In genomic region chr10:8826303-8826702, GRCm38 (mm10) we compare ENCODE assay signal across 18 mouse cellular contexts. TPM values are rescaled to one million over a fixed set of nuclear protein-coding genes. Genes with fewer than 3 reads are reported as not detected.
DNase-seq lines count a peak whose midpoint lies in the region; ATAC-seq and TF ChIP-seq lines count a peak whose summit lies in the region.
"Had no signal": no experiment of that assay in that cellular context is flagged by ENCODE, and none has a peak within 500 bp of the region (broad histone marks: within the 10 kb centered on the region; RNA-seq: fewer than 3 reads in every experiment).

No protein-coding gene starts in this region.

- H3K27me3 ChIP-seq in kidney, postnatal 0 days (ENCODE audit: insufficient read depth, low read length), result no peaks in the 10 kb centered on the region
- no peaks in the 10 kb centered on the region for H3K27me3 ChIP-seq in embryonic facial prominence, embryonic 14.5 days (replicated peaks; ENCODE audit: control insufficient read depth, insufficient read depth, low read length)
- H3K27me3 ChIP-seq in forebrain, embryonic 15.5 days, result no peaks in the 10 kb centered on the region
- H3K27me3 ChIP-seq: heart, embryonic 12.5 days; liver, embryonic 12.5 days; lung, embryonic 15.5 days; neural tube, embryonic 15.5 days; Patski had no signal

- no peaks in the 10 kb centered on the region for H3K9me3 ChIP-seq in kidney, postnatal 0 days (replicated peaks; ENCODE audit: low read length)
- no peaks in the 10 kb centered on the region for H3K9me3 ChIP-seq in embryonic facial prominence, embryonic 14.5 days (ENCODE audit: control insufficient read depth, low read length)
- H3K9me3 ChIP-seq in forebrain, embryonic 15.5 days, result no peaks in the 10 kb centered on the region
- H3K9me3 ChIP-seq: heart, embryonic 12.5 days; liver, embryonic 12.5 days; lung, embryonic 15.5 days; neural tube, embryonic 15.5 days had no signal

- TF ChIP-seq CTCF in kidney, postnatal 0 days (IDR thresholded peaks at IDR 0.05; ENCODE audit: low read depth), result no peak

- no peak overlapping the region for H3K27ac ChIP-seq in kidney, postnatal 0 days
- no peak overlapping the region for H3K27ac ChIP-seq in embryonic facial prominence, embryonic 14.5 days (replicated peaks; ENCODE audit: low read depth, low read length)
- H3K27ac ChIP-seq in forebrain, embryonic 15.5 days (replicated peaks), result no peak overlapping the region
- H3K27ac ChIP-seq: liver, embryonic 12.5 days; lung, embryonic 15.5 days; neural tube, embryonic 15.5 days had no signal

- 0 out of 2 replicates have a peak, but pooled peaks cover 4% of the 10 kb centered on the region for H3K4me1 ChIP-seq in kidney, postnatal 0 days (replicated peaks; ENCODE audit: insufficient read depth, low read length)
- peaks cover 10% of the 10 kb centered on the region; the same call in 1 of the 2 replicates for H3K4me1 ChIP-seq in embryonic facial prominence, embryonic 14.5 days (ENCODE audit: control insufficient read depth, insufficient read depth, low read length)
- H3K4me1 ChIP-seq in forebrain, embryonic 15.5 days, result peaks cover 8% of the 10 kb centered on the region
- H3K4me1 ChIP-seq: liver, embryonic 12.5 days had no signal

- no peaks in the 10 kb centered on the region for H3K36me3 ChIP-seq in kidney, postnatal 0 days (ENCODE audit: insufficient read depth, low read length)
- H3K36me3 ChIP-seq in embryonic facial prominence, embryonic 14.5 days (ENCODE audit: control insufficient read depth, insufficient read depth, low read length), result no peaks in the 10 kb centered on the region
- H3K36me3 ChIP-seq in forebrain, embryonic 15.5 days, result no peaks in the 10 kb centered on the region
- H3K36me3 ChIP-seq: liver, embryonic 12.5 days; lung, embryonic 15.5 days; neural tube, embryonic 15.5 days had no signal

- H3K4me2 ChIP-seq in kidney, postnatal 0 days (ENCODE audit: low read length), result 0 out of 2 replicates have a peak overlapping the region, but pooled peaks have one; percentile 2
- H3K4me2 ChIP-seq in embryonic facial prominence, embryonic 14.5 days (ENCODE audit: low read depth, low read length), result no peak overlapping the region
- H3K4me2 ChIP-seq in forebrain, embryonic 15.5 days (replicated peaks), result no peak overlapping the region
- H3K4me2 ChIP-seq: heart, embryonic 12.5 days; liver, embryonic 12.5 days; lung, embryonic 15.5 days; neural tube, embryonic 15.5 days had no signal

- no peak for ATAC-seq in kidney, postnatal 0 days (replicated peaks; ENCODE audit: low FRiP score, low read depth)
- peak; percentile 68 for ATAC-seq in embryonic facial prominence, embryonic 14.5 days (ENCODE audit: low read depth)
- ATAC-seq in forebrain, embryonic 15.5 days (replicated peaks), result 0 out of 2 replicates have a peak, but pooled peaks have one; percentile 43
- ATAC-seq: activated CD4-positive, CD25-positive, alpha-beta regulatory T cell, adult 4 months; inflammation-experienced regulatory T-cells, adult 6 months; liver, embryonic 12.5 days; Patski had no signal

- H3K9ac ChIP-seq in kidney, postnatal 0 days (ENCODE audit: low read depth, low read length), result no peak overlapping the region
- 0 out of 2 replicates have a peak overlapping the region, but pooled peaks have one; percentile 19 for H3K9ac ChIP-seq in embryonic facial prominence, embryonic 14.5 days (ENCODE audit: low read depth, low read length)
- H3K9ac ChIP-seq in forebrain, embryonic 15.5 days (replicated peaks), result no peak overlapping the region
- H3K9ac ChIP-seq: heart, embryonic 12.5 days; liver, embryonic 12.5 days; lung, embryonic 15.5 days; neural tube, embryonic 15.5 days had no signal

- no peak overlapping the region for H3K4me3 ChIP-seq in kidney, postnatal 0 days (replicated peaks; ENCODE audit: low read depth, low read length)
- H3K4me3 ChIP-seq in embryonic facial prominence, embryonic 14.5 days (ENCODE audit: low read depth, low read length), result no peak overlapping the region
- no peak overlapping the region for H3K4me3 ChIP-seq in forebrain, embryonic 15.5 days
- H3K4me3 ChIP-seq: heart, embryonic 12.5 days; liver, embryonic 12.5 days; lung, embryonic 15.5 days; neural tube, embryonic 15.5 days had no signal

- WGBS in kidney, postnatal 0 days, result 44% methylated on average over 10 of the region's 10 CpGs
- 51% methylated on average over 10 of the region's 10 CpGs for WGBS in embryonic facial prominence, embryonic 14.5 days
- WGBS in forebrain, embryonic 15.5 days, result 9% methylated on average over 10 of the region's 10 CpGs

- no peak for DNase-seq in kidney, postnatal 0 days (ENCODE audit: low spot score)
- no peak for DNase-seq in kidney, postnatal 4 days
- DNase-seq in embryonic facial prominence, embryonic 14.5 days (ENCODE audit: low spot score), result no peak
- peak; percentile 41 for DNase-seq in retina, embryonic 14.5 days (ENCODE audit: low spot score)
- DNase-seq in ovary, postnatal 14 days (ENCODE audit: low spot score), result no peak
- DNase-seq in thymus, postnatal 0 days (ENCODE audit: low spot score), result no peak
- DNase-seq: adrenal gland, postnatal 25 days; cerebellum, adult 8-10 months; kidney, adult 9 months; thymus, adult 18-20 months had no signal

RNA-seq across cellular contexts. Expression of gene Sash1, which starts 59.6 kb away (rescaled TPM):
- polyA plus RNA-seq in kidney, postnatal 0 days (2015; fragmentation: Nextera tagmentation; extraction: Ambion mirVana), result 5.5 and 5.9 TPM in 2 replicates
- 6.2 and 7.0 TPM in 2 replicates for polyA plus RNA-seq in embryonic facial prominence, embryonic 14.5 days (2014; fragmentation: Nextera tagmentation; extraction: Ambion mirVana)
- polyA plus RNA-seq in forebrain, embryonic 15.5 days (2015; fragmentation: Nextera tagmentation; extraction: Ambion mirVana), result 1.7 TPM in 2 replicates
- polyA plus RNA-seq in thymus, postnatal 0 days (2015; fragmentation: Nextera tagmentation; extraction: Ambion mirVana), result 1.2 and 1.5 TPM in 2 replicates
